Mouse (Mus musculus): ENCODE measurements at regions not wholly inside any gene's neighbourhood (a gene's known extent, or its start where the extent isn't known, plus 50 kb on each side); places are given as distances from the start of the nearest gene placed in this dataset.

DNA sequence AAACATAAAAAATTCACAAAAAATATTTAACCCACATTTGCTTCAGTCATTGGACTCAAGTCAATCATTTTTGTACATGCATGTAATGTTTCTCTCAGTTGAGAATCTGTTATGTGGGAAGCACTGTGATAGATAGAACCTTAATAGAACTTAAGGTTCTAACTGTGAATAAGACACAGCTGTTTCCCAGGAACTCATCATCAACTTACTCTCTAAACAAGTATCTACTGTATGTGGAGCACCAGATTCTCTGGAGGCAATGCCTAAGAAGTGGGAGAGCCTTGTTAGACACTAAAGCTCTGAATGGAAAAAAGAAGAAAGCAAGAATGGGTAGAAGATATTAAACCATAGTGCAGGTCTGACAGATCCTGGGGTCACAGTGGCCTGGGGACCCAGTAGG, 182.8 kb downstream of the Barx2 start:
- TF ChIP-seq CTCF (IDR thresholded peaks at IDR 0.05; ENCODE audit: extremely low read depth, insufficient read depth, low read length), result no peak
- TF ChIP-seq POLR2A (IDR thresholded peaks at IDR 0.05; ENCODE audit: extremely low read depth, insufficient read depth, low read length), result no peak
